In the genomic region with DNA sequence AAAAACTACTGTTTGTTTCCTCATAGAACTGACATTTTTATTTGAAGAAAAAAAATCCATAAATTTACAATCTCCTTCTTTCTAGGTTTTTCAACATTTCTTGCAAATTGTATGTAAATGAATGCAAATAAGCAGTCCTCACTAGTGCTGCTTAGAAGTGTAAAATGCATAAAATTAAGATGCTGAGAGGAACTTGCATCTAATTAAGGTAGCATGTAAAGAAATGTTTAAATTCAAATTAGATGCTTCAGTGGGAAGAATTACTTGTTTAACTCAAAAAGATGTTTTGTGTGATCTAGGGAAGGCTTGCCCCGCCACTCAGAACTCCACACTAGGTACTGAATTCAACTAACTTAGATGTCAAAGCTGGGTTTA, we compare ENCODE assay signal across 15 mouse cellular contexts.
"Had no signal": no experiment of that assay in that cellular context is flagged by ENCODE, and none has a peak within 500 bp of the region (broad histone marks: within the 10 kb centered on the region; RNA-seq: fewer than 3 reads in every experiment).

No protein-coding gene starts in this region.

- DNase-seq: kidney, postnatal 14 days; kidney, postnatal 4 days; liver; lung, adult 18-20 months; lung, postnatal 10 days; lung, postnatal 36 days; thymus, adult 18-20 months; thymus, postnatal 36 days had no signal

- H3K9me3 ChIP-seq: limb, embryonic 10.5 days; limb, embryonic 13.5 days; liver, embryonic 12.5 days; liver, embryonic 15.5 days; lung, embryonic 15.5 days; megakaryocyte, embryonic 14.5 days; midbrain, embryonic 10.5 days had no signal

- H3K36me3 ChIP-seq: limb, embryonic 10.5 days; limb, embryonic 13.5 days; liver, embryonic 12.5 days; liver, embryonic 15.5 days; lung, embryonic 15.5 days; midbrain, embryonic 10.5 days had no signal

- H3K4me3 ChIP-seq: limb, embryonic 10.5 days; limb, embryonic 13.5 days; liver, embryonic 12.5 days; liver, embryonic 15.5 days; lung, embryonic 15.5 days; megakaryocyte, embryonic 14.5 days; midbrain, embryonic 10.5 days had no signal

- H3K27ac ChIP-seq: limb, embryonic 10.5 days; limb, embryonic 13.5 days; liver, embryonic 12.5 days; liver, embryonic 15.5 days; midbrain, embryonic 10.5 days had no signal

- H3K4me1 ChIP-seq: limb, embryonic 10.5 days; limb, embryonic 13.5 days; liver, embryonic 15.5 days had no signal

- H3K4me2 ChIP-seq: limb, embryonic 13.5 days; liver, embryonic 12.5 days; liver, embryonic 15.5 days had no signal

- H3K27me3 ChIP-seq: limb, embryonic 13.5 days; liver, embryonic 12.5 days; liver, embryonic 15.5 days; lung, embryonic 15.5 days had no signal

- ATAC-seq: liver, embryonic 12.5 days had no signal

- H3K9ac ChIP-seq: limb, embryonic 13.5 days; liver, embryonic 12.5 days; liver, embryonic 15.5 days; lung, embryonic 15.5 days had no signal
